Mouse (Mus musculus) testis, adult 2 months (tissue): ENCODE data around the gene Tfrc.

Experiments used
- CTCF ChIP-seq: fragments of 200-500 bp; IDR thresholded peaks from 2 replicates; pipeline ENCODE4 v1.5.1; 2012; ENCODE audit warnings: low read depth, mild to moderate bottlenecking, inconsistent platforms, low read length, moderate library complexity; ENCODE audit not compliant: control insufficient read depth, insufficient read depth, insufficient replicate concordance
- POLR2A ChIP-seq: fragments of 200-500 bp; IDR thresholded peaks from 2 replicates; pipeline ENCODE4 v1.6.1; 2012; ENCODE audit warnings: low read depth, mild to moderate bottlenecking, inconsistent platforms, low read length, moderate library complexity; ENCODE audit not compliant: control insufficient read depth

- TF ChIP-seq POLR2A (no peak), CTCF (no peak)
These were observed 71.3 kb downstream of the Tfrc start for GRCm38 (mm10) chr16:32679976-32680375.
